Mouse (Mus musculus) embryonic facial prominence, embryonic 15.5 days (tissue): ENCODE measurements around the gene Atp5h. TPM values are rescaled to one million over a fixed set of nuclear protein-coding genes. Genes with fewer than 3 reads are reported as not detected.

ENCODE experiments used
- microRNA-seq: library from miRNA; unstranded; fragments of <30 nt; microRNA quantifications from one replicate; pipeline ENCODE4, GENCODE M21; 2016; ENCODE audit warnings: borderline number of aligned reads
- polyA plus RNA-seq: library from polyadenylated mRNA; unstranded; fragments of >200 nt; fragmentation: Nextera tagmentation; extraction: Ambion mirVana; gene quantifications from 2 replicates; pipeline ENCODE4 v1.2.1, GENCODE M21; 2015

The Atp5h gene
- polyA plus RNA-seq, 1 experiment from 2014 or later: 815 TPM

Small RNA genes within 50 kb of the gene (microRNA-seq; reads per million reads assigned to microRNA genes)
- gene Mir3968: 0.86 reads per million

Other genes with a start within 250 kb of the Atp5h start
- 12.6 and 13.9 TPM in 2 replicates for gene Tmem104, start 232.5 kb downstream of the Atp5h start, polyA plus RNA-seq
- gene Nat9, start 232.1 kb downstream of the Atp5h start, polyA plus RNA-seq: 30.9 and 41.6 TPM in 2 replicates
- gene Grin2c, start 152.7 kb downstream of the Atp5h start, polyA plus RNA-seq: 0.05 TPM in 1 of 2 replicates, not detected in the other
- gene Fdxr, start 142.9 kb downstream of the Atp5h start, polyA plus RNA-seq: 16.0 and 17.0 TPM in 2 replicates
- 0.60 and 0.66 TPM in 2 replicates for gene Fads6, start 122.3 kb downstream of the Atp5h start, polyA plus RNA-seq
- 0.21 and 0.32 TPM in 2 replicates for gene Otop2, start 112.8 kb downstream of the Atp5h start, polyA plus RNA-seq
- 0.11 and 0.12 TPM in 2 replicates for gene Ush1g, start 97.9 kb downstream of the Atp5h start, polyA plus RNA-seq
- 0.24 and 0.35 TPM in 2 replicates for gene Otop3, start 85.2 kb downstream of the Atp5h start, polyA plus RNA-seq
- gene Hid1, start 52.2 kb downstream of the Atp5h start, polyA plus RNA-seq: 8.9 and 9.6 TPM in 2 replicates
- 13.7 and 13.8 TPM in 2 replicates for gene Cdr2l, start 38.0 kb downstream of the Atp5h start, polyA plus RNA-seq
- 167 and 169 TPM in 2 replicates for gene Mrpl58, start 16.2 kb downstream of the Atp5h start, polyA plus RNA-seq
- gene Kctd2, start 166 bp upstream of the Atp5h start, polyA plus RNA-seq: 18.1 and 18.5 TPM in 2 replicates
- not detected in 2 replicates for gene Trim80, start 20.6 kb upstream of the Atp5h start, polyA plus RNA-seq
- gene Slc16a5, start 42.5 kb upstream of the Atp5h start, polyA plus RNA-seq: 0.22 and 0.36 TPM in 2 replicates
- gene Armc7, start 55.7 kb upstream of the Atp5h start, polyA plus RNA-seq: 8.9 and 9.8 TPM in 2 replicates
- 87.5 and 88.1 TPM in 2 replicates for gene Nt5c, start 71.9 kb upstream of the Atp5h start, polyA plus RNA-seq
- gene Jpt1, start 94.4 kb upstream of the Atp5h start, polyA plus RNA-seq: 523 and 542 TPM in 2 replicates
- 826 and 846 TPM in 2 replicates for gene Sumo2, start 116.3 kb upstream of the Atp5h start, polyA plus RNA-seq
- 144 and 156 TPM in 2 replicates for gene Nup85, start 144.5 kb upstream of the Atp5h start, polyA plus RNA-seq
- 82.4 and 83.4 TPM in 2 replicates for gene Mrps7, start 184.0 kb upstream of the Atp5h start, polyA plus RNA-seq
- gene Gga3, start 184.1 kb upstream of the Atp5h start, polyA plus RNA-seq: 20.1 and 20.3 TPM in 2 replicates
- 29.6 and 33.3 TPM in 2 replicates for gene Mif4gd, start 193.0 kb upstream of the Atp5h start, polyA plus RNA-seq
- gene Slc25a19, start 208.3 kb upstream of the Atp5h start, polyA plus RNA-seq: 21.1 and 28.8 TPM in 2 replicates